Mouse (Mus musculus) heart, embryonic 16.5 days (tissue): ENCODE data around the gene Os9. TPM values are rescaled to one million over a fixed set of nuclear protein-coding genes. Genes with fewer than 3 reads are reported as not detected.
A peak's percentile ranks its signal among the peaks of the same experiment; 100 is the strongest.
"Not testable (repeated sequence)": the region's sequence is repeated elsewhere in the genome, so short reads cannot be mapped to it uniquely, and the experiment has no call there.

Experiments used
- ATAC-seq: fragments of 200-750 bp; cut with Nextera tagmentation; replicated peaks from 2 replicates; pipeline ENCODE4 v1.8.0; 2017; ENCODE audit warnings: moderate number of reproducible peaks; ENCODE audit not compliant: insufficient read depth, low FRiP score; ENCODE audit errors: extremely low read depth
- H3K27ac ChIP-seq: fragments of 300-500 bp; sonication (generic); 2 replicates; pipeline ENCODE4 v1.5.1; 2014; ENCODE audit warnings: mild to moderate bottlenecking, low read length, control low read depth, moderate library complexity
- H3K27me3 ChIP-seq: fragments of 300-500 bp; sonication (generic); 2 replicates; pipeline ENCODE4 v1.6.1; 2014; ENCODE audit warnings: low read length, mixed read lengths; ENCODE audit not compliant: control insufficient read depth, insufficient read depth
- H3K36me3 ChIP-seq: fragments of 300-500 bp; sonication (generic); 2 replicates; pipeline ENCODE4 v1.6.1; 2014; ENCODE audit not compliant: control insufficient read depth, insufficient read depth
- H3K4me1 ChIP-seq: fragments of 300-500 bp; sonication (generic); 2 replicates; pipeline ENCODE4 v1.6.1; 2014; ENCODE audit warnings: low read length, mixed read lengths; ENCODE audit not compliant: control insufficient read depth, insufficient read depth
- H3K4me2 ChIP-seq: fragments of 300-500 bp; sonication (generic); 2 replicates; pipeline ENCODE4 v1.6.1; 2014; ENCODE audit warnings: low read depth, mild to moderate bottlenecking, control low read depth, low read length
- H3K4me3 ChIP-seq: fragments of 300-500 bp; sonication (generic); 2 replicates; pipeline ENCODE4 v1.5.1; 2014; ENCODE audit warnings: mild to moderate bottlenecking, control low read depth, low read length
- H3K9ac ChIP-seq: fragments of 300-500 bp; sonication (generic); 2 replicates; pipeline ENCODE4 v1.6.1; 2014; ENCODE audit warnings: low read length, control low read depth
- H3K9me3 ChIP-seq: fragments of 300-500 bp; sonication (generic); replicated peaks from 2 replicates; pipeline ENCODE4 v1.6.1; 2016; ENCODE audit warnings: low read length; ENCODE audit not compliant: control insufficient read depth
- WGBS: fragments of 180-500 bp; shearing (Covaris S2); extraction: QIAGEN DNeasy Blood & Tissue Kit; methylation state at CpG from one replicate; pipeline ENCODE4 v1.1.7; 2014; 5-methylcytosine and 5-hydroxymethylcytosine counted together
- polyA plus RNA-seq: library from polyadenylated mRNA; unstranded; fragments of >200 nt; fragmentation: Nextera tagmentation; extraction: Ambion mirVana; gene quantifications from 2 replicates; pipeline ENCODE4 v1.2.1, GENCODE M21; 2015

Os9 gene
- polyA plus RNA-seq, 1 experiment from 2014 or later, result 57.5 TPM

DNA sequence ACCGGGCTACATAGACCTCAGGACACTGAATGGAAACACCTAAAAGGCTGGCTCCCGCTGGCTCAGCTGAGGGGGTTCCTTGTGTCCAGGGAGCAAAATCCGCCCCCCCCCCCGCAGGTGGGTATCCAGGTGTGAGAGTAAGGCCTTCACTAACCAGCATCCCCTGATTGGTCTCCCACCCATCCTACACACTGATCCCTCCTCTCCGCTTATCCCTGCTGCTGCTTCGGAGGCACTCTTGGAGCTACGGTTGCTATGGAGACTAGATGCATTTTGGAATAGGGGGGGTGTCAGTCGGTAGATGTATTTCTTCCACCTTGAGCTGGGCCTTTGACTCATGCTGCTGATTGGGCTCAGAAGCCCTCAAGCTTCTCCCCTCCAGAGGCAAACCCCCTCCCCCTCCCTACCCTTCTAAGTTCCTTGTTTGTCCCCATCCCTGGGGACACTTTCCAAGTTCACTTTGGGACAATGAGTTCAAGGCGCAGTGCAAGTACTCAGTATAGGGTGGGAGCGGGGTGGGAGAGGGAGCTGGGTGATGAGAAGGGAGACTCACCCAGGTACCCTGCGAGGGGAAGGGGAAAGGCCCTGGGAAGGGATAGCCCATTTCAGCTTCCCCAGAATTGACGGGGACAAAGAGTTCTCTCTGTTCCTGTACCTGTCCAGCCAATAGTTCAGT, 42.8 kb downstream of the Os9 start:
- Histone ChIP-seq H3K27me3 (peaks cover 67% of the 10 kb centered on the region), H3K9ac (no peak overlapping the region), H3K4me3 (no peak overlapping the region; the same call in 1 of the 2 replicates), H3K36me3 (no peaks in the 10 kb centered on the region), H3K9me3 (no peaks in the 10 kb centered on the region), H3K4me2 (peak overlapping the region; percentile 66; the same call in 1 of the 2 replicates), H3K27ac (no peak overlapping the region), H3K4me1 (peaks cover 12% of the 10 kb centered on the region)
- WGBS, result 6% methylated on average over 12 of the region's 12 CpGs
- no peak for ATAC-seq

DNA sequence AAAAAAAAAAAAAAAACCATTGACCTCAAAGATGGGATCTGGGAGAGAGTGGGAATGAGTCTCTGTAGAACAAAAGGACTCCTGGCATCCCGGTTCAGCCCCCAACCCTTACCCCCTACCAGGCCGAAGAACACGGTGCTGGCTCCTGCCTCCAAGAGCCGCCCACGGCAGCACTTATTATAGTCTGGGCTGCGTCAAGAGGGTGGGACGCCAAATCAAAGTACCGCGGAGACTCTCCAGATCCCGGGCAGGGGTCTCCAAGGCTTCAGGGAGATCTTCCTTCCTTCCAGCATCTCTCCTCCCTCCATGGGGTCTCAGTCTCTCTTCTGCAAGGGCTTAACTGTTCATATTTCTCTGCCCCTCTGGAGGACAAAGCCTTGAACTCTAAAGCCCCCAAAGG, 43.4 kb downstream of the Os9 start:
- Histone ChIP-seq H3K9me3 (no peaks in the 10 kb centered on the region), H3K4me1 (peaks cover 12% of the 10 kb centered on the region), H3K4me3 (no peak overlapping the region), H3K27ac (no peak overlapping the region), H3K9ac (no peak overlapping the region), H3K36me3 (no peaks in the 10 kb centered on the region), H3K4me2 (no peak overlapping the region), H3K27me3 (peaks cover 62% of the 10 kb centered on the region)
- ATAC-seq, result no peak
- 5% methylated on average over 10 of the region's 10 CpGs for WGBS

DNA sequence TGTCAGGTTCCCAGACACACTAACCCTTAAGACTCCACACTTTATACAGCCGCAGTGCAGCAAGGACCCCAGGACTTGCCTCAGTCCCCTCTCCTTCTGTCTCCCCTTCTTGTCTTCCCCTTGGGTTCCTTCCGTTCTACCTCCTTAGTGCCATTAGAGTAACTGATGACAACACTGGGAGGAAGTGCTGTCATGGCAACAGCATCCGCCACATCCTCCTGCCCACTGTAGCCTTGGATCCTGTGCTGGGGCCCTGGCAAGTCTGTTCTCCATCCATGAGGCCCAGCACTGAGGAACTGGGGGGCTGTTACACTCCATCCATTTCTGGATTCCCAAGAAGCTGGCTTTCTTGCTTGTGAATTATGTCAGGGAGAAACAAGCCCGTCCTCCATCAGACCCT, 44.8 kb downstream of the Os9 start:
- 23% methylated on average over 4 of the region's 4 CpGs for WGBS
- no peaks in the 10 kb centered on the region for H3K36me3 ChIP-seq
- H3K27me3 ChIP-seq, result peaks cover 56% of the 10 kb centered on the region

DNA sequence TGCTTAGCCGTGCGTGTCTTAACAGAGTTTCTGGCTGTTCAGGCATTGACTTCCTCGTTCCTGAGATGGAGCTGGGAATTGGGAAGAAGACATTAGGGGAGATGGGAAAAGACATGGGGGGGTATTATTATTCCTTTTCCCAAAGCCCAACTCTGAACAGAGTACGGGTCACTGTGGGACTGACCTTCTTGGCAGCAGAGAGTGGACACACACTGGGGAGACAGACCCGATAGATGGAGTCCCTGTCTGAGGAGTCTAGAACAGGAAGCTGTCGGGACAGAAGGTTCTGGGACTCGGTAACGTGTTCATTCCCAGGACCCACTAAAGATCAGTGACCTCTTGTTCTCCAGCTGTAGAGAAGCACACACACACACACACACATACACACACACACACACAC, 45.3 kb downstream of the Os9 start:
- peaks cover 17% of the 10 kb centered on the region for H3K4me1 ChIP-seq
- peaks cover 51% of the 10 kb centered on the region for H3K27me3 ChIP-seq
- H3K4me2 ChIP-seq, result peak overlapping the region; percentile 3
- H3K27ac ChIP-seq, result no peak overlapping the region
- H3K9ac ChIP-seq, result no peak overlapping the region
- H3K9me3 ChIP-seq, result no peaks in the 10 kb centered on the region
- WGBS, result 62% methylated on average over 8 of the region's 8 CpGs
- ATAC-seq, result no peak
- H3K4me3 ChIP-seq, result peak overlapping the region; percentile 33
- H3K36me3 ChIP-seq, result no peaks in the 10 kb centered on the region

More for the DNA sequence above, 44.8 kb downstream of the Os9 start:
- H3K4me1 ChIP-seq, result peaks cover 13% of the 10 kb centered on the region
- H3K27ac ChIP-seq, result no peak overlapping the region
- peak overlapping the region; percentile 3; the same call in 1 of the 2 replicates for H3K4me2 ChIP-seq
- no peak for ATAC-seq
- no peaks in the 10 kb centered on the region for H3K9me3 ChIP-seq
- H3K9ac ChIP-seq, result no peak overlapping the region
- no peak overlapping the region for H3K4me3 ChIP-seq

DNA sequence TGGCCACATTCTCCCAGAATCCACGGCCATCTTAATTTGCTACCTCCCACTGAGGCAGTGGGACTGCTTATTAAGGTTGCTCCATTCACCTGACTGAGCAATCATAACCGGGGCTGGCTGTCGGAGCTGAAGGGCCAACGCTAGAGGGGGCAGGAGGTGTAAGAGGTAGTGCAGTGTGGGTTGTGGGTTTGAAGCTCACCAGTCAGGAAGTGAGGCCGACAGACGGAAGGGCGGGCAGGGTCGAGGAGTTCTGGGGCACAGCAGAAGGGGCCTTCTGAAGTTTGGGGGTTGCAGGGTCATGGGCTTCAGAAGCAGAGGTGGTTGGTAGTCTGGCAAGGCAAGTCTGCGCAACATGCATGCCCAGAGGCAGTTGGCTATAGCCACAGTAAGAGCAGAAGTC, 45.9 kb downstream of the Os9 start, which contains the start of gene Agap2:
Gene Agap2, plus strand, starts transcription at position 205 of the 400 bp plus-strand sequence.
- Histone ChIP-seq H3K4me2 (peak within 1 kb of the TSS; percentile 3), H3K36me3 (no peaks in the 10 kb centered on the region), H3K4me1 (peaks cover 17% of the 10 kb centered on the region), H3K4me3 (peak within 1 kb of the TSS; percentile 33), H3K9me3 (no peaks in the 10 kb centered on the region), H3K27ac (no peak within 1 kb of the TSS), H3K27me3 (peaks cover 46% of the 10 kb centered on the region), H3K9ac (no peak within 1 kb of the TSS)
- ATAC-seq, result no peak; the same call in 1 of the 2 replicates
- WGBS, result 47% methylated on average over 9 of the region's 9 CpGs

DNA sequence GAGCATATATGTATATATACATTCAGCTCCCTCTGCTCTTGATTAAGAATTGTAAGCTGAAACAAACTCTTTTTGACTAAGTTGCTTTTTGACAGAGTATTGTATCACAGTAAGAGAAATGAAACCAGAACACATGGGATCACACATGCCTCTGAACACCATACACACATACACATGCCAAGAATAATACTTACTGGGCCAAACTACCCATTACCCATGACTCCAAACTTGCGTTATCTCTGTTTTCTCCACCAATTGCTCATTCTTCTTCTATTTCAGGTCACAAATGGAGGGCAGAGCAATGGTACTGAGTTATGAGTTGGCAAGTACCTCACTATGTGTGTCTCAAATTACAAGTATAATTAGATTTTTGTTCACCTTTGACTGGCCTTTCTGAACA, 47.0 kb downstream of the Os9 start:
- Histone ChIP-seq H3K4me3 (no peak overlapping the region), H3K36me3 (no peaks in the 10 kb centered on the region), H3K9ac (no peak overlapping the region), H3K4me1 (peaks cover 14% of the 10 kb centered on the region), H3K27ac (no peak overlapping the region), H3K27me3 (peaks cover 35% of the 10 kb centered on the region), H3K9me3 (no peaks in the 10 kb centered on the region), H3K4me2 (no peak overlapping the region)
- ATAC-seq, result no peak
- 85% methylated on average over 1 of the region's 1 CpGs for WGBS

DNA sequence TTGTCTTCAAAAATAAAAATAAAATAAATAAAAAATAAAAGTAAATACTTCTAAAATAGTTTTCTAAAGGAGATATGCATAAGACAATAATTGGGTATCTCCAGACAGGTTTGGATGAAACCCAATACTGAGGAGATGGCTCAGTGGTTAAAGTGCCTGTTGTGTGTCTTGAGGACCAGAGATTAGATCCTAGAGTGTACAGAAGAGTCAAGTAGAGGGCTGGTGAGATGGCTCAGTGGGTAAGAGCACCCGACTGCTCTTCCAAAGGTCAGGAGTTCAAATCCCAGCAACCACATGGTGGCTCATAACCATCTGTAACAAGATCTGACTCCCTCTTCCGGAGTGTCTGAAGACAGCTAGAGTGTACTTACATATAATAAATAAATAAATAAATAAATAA, 48.0 kb downstream of the Os9 start:
- not testable (repeated sequence) for H3K4me3 ChIP-seq, H3K9me3 ChIP-seq, H3K27ac ChIP-seq, H3K9ac ChIP-seq, H3K4me2 ChIP-seq, H3K36me3 ChIP-seq, ATAC-seq
- WGBS, result 79% methylated on average over 2 of the region's 2 CpGs
- Histone ChIP-seq H3K27me3 (peaks cover 24% of the 10 kb centered on the region), H3K4me1 (peaks cover 17% of the 10 kb centered on the region)

DNA sequence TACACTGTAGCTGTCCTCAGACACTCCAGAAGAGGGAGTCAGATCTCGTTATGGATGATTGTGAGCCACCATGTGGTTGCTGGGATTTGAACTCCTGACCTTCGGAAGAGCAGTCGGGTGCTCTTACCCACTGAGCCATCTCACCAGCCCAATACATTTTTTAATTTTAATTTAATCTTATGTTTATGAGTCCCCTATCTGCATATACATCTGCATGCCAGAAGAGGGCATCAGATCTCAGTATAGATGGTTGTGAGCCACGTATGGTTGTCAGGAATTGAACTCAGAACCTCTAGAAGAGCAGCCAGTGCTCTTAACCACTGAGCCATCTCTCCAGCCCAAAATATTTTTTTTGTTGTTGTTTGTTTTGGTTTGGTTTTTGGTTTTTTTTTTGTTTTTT, 48.7 kb downstream of the Os9 start:
- 92% methylated on average over 4 of the region's 4 CpGs for WGBS
- not testable (repeated sequence) for H3K27ac ChIP-seq, H3K9ac ChIP-seq, H3K4me3 ChIP-seq, ATAC-seq, H3K9me3 ChIP-seq, H3K4me2 ChIP-seq
- H3K36me3 ChIP-seq, result peaks cover 12% of the 10 kb centered on the region
- peaks cover 17% of the 10 kb centered on the region for H3K4me1 ChIP-seq
- H3K27me3 ChIP-seq, result peaks cover 18% of the 10 kb centered on the region

DNA sequence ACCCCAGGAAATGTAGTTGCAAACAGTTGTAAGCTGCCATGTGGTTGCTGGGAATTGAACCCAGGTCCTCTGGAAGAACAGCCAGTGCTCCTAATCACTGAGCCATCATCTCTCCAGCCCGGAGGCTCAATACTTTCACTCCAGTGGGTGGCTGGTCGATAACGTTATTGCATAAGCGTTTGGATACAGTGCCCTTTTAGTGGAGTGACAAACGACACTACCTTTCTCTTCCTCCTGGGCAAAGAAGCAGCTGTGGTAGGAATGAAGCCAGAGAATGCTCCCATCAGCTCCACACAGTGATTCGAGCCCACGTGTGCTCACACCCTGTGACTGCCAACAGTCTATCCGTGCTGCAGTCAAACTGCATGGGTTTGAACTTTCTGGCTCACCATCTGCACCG, 49.7 kb downstream of the Os9 start:
- no peak overlapping the region for H3K27ac ChIP-seq
- H3K36me3 ChIP-seq, result peaks cover 23% of the 10 kb centered on the region
- H3K27me3 ChIP-seq, result peaks cover 9% of the 10 kb centered on the region
- peak overlapping the region; percentile 76 for H3K4me3 ChIP-seq
- WGBS, result 69% methylated on average over 9 of the region's 9 CpGs
- peak overlapping the region; percentile 78 for H3K9ac ChIP-seq
- no peak for ATAC-seq
- H3K9me3 ChIP-seq, result no peaks in the 10 kb centered on the region
- peak overlapping the region; percentile 97 for H3K4me2 ChIP-seq
- H3K4me1 ChIP-seq, result peaks cover 17% of the 10 kb centered on the region
